Mouse (Mus musculus): ENCODE measurements at regions not wholly inside any gene's neighbourhood (a gene's known extent, or its start where the extent isn't known, plus 50 kb on each side); places are given as distances from the start of the nearest gene placed in this dataset.

DNA sequence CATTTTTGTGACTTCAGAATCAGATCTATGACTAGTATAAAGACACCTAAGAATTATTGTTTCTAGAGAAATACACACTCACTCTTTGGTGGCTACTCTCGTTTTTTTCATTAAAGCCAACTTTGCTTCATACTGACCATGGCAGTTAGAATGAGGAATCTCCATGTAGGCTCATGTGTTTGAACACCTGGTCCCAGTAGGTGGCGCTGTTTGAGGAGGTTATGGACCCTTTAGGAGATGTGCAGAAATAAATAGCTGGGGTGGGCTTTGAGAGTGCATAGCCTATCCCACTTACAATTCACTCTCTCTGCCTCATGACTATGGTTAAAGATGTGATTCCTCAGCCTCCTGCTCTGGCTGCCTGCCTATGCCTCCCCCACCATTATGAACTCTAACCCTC, 85.8 kb upstream of the D7Ertd443e start:
- Histone ChIP-seq H3K4me1 (ENCODE audit: control insufficient read depth in 2 of 2, insufficient read depth in 2 of 2, low read length in 2 of 2) (no peaks in the 10 kb centered on the region), H3K4me2 (ENCODE audit: low read length) (no peak overlapping the region), H3K9me3 (ENCODE audit: control insufficient read depth, low read length) (no peaks in the 10 kb centered on the region), H3K27ac (replicated peaks in 1 of 2; ENCODE audit: control insufficient read depth in 1 of 2, insufficient read depth in 1 of 2, low read depth in 2 of 2, low read length in 2 of 2) (no peak overlapping the region), H3K27me3 (ENCODE audit: control insufficient read depth, insufficient read depth, low read length) (no peaks in the 10 kb centered on the region), H3K4me3 (ENCODE audit: control insufficient read depth in 1 of 2, insufficient read depth in 1 of 2, low read depth in 1 of 2, low read length in 2 of 2) (no peak overlapping the region), H3K9ac (ENCODE audit: low read length) (no peak overlapping the region), H3K36me3 (ENCODE audit: control insufficient read depth, insufficient read depth, low read length) (no peaks in the 10 kb centered on the region)
- ATAC-seq (ENCODE audit: insufficient number of reproducible peaks, insufficient read depth, low FRiP score, low read depth) = no peak
- WGBS = 19% methylated on average over 2 of the region's 2 CpGs

DNA sequence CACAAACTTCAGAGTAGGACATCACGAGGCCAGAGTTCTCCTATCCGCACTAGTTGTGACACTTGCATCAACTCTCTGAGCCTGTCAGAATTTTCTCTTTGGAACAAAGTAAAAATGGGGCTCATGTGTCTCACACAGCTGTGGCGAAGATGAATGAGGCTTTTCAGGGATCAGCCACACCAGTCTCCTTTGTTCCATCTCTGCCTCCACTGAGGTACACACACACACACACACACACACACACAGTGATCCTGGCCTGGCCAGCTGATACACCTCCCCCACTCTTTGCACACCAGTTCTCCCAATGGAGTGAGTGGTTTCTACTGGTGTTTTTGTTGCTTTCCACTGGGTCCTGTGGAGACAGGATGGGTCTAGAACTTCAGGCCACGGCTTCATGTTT, 105.9 kb upstream of the D7Ertd443e start:
- WGBS = 71% methylated on average over 4 of the region's 4 CpGs
- no peaks in the 10 kb centered on the region for H3K36me3 ChIP-seq (ENCODE audit: control insufficient read depth, insufficient read depth, low read length)
- H3K4me2 ChIP-seq (ENCODE audit: low read length) = no peak overlapping the region
- H3K27me3 ChIP-seq (ENCODE audit: control insufficient read depth, insufficient read depth, low read length) = no peaks in the 10 kb centered on the region
- ATAC-seq (ENCODE audit: insufficient number of reproducible peaks, insufficient read depth, low FRiP score, low read depth) = no peak
- H3K4me3 ChIP-seq (ENCODE audit: control insufficient read depth in 1 of 2, insufficient read depth in 1 of 2, low read depth in 1 of 2, low read length in 2 of 2) = no peak overlapping the region
- no peaks in the 10 kb centered on the region for H3K9me3 ChIP-seq (ENCODE audit: control insufficient read depth, low read length)
- H3K27ac ChIP-seq (replicated peaks in 1 of 2; ENCODE audit: control insufficient read depth in 1 of 2, insufficient read depth in 1 of 2, low read depth in 2 of 2, low read length in 2 of 2) = no peak overlapping the region
- H3K9ac ChIP-seq (ENCODE audit: low read length) = no peak overlapping the region
- H3K4me1 ChIP-seq (ENCODE audit: control insufficient read depth in 2 of 2, insufficient read depth in 2 of 2, low read length in 2 of 2) = no peaks in the 10 kb centered on the region

DNA sequence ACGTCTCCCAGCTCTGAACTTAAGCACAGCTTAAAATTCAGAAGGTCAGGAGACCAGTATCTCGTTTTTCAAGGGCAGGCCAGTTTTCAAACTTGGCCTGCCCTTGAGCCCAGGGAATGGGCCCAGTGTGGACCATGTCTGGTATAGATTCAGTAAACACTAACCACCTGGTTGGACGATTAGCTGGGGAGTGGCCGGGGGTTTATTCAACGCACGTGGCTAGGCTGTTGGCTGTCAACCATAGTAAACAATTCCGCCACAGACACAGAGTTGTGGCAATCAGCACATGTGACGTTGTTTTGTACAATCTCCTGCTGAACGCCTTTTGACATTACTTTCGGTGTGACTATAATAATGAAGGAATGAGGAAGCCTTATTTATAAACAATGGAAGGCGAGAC, 111.8 kb upstream of the D7Ertd443e start:
- Histone ChIP-seq H3K4me3 (ENCODE audit: control insufficient read depth in 1 of 2, insufficient read depth in 1 of 2, low read depth in 1 of 2, low read length in 2 of 2) (no peak overlapping the region), H3K9me3 (ENCODE audit: control insufficient read depth, low read length) (no peaks in the 10 kb centered on the region), H3K4me1 (ENCODE audit: control insufficient read depth in 2 of 2, insufficient read depth in 2 of 2, low read length in 2 of 2) (peaks cover 10 to 12% of the 10 kb centered on the region in 2 experiments; a peak in 3 of 4 replicates), H3K4me2 (ENCODE audit: low read length) (no peak overlapping the region), H3K27ac (replicated peaks in 1 of 2; ENCODE audit: control insufficient read depth in 1 of 2, insufficient read depth in 1 of 2, low read depth in 2 of 2, low read length in 2 of 2) (no peak overlapping the region), H3K9ac (ENCODE audit: low read length) (no peak overlapping the region), H3K36me3 (ENCODE audit: control insufficient read depth, insufficient read depth, low read length) (no peaks in the 10 kb centered on the region), H3K27me3 (ENCODE audit: control insufficient read depth, insufficient read depth, low read length) (no peaks in the 10 kb centered on the region)
- WGBS = 69% methylated on average over 11 of the region's 11 CpGs
- ATAC-seq (ENCODE audit: insufficient number of reproducible peaks, insufficient read depth, low FRiP score, low read depth) = no peak

DNA sequence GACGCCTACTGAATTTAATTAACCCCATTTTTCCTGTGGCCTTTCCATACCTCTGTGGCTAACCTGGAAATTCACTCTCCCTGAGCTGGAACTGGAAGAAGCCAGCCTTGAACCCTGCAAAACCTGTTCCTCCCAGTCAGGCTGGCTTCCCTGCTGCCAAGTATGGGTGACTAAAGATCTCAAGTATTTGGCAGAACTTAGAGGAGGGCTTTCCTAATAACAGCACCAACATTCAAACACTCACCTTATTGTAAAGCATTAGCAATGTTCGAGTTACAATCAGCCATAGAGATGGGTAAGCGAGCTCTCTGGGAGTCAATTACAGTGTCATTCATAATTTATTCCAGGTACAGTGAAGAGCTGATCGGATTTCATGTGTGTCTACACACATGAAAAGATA, 112.4 kb upstream of the D7Ertd443e start:
- Histone ChIP-seq H3K27me3 (ENCODE audit: control insufficient read depth, insufficient read depth, low read length) (no peaks in the 10 kb centered on the region), H3K9ac (ENCODE audit: low read length) (no peak overlapping the region), H3K4me3 (ENCODE audit: control insufficient read depth in 1 of 2, insufficient read depth in 1 of 2, low read depth in 1 of 2, low read length in 2 of 2) (no peak overlapping the region), H3K27ac (replicated peaks in 1 of 2; ENCODE audit: control insufficient read depth in 1 of 2, insufficient read depth in 1 of 2, low read depth in 2 of 2, low read length in 2 of 2) (no peak overlapping the region), H3K36me3 (ENCODE audit: control insufficient read depth, insufficient read depth, low read length) (no peaks in the 10 kb centered on the region), H3K9me3 (ENCODE audit: control insufficient read depth, low read length) (no peaks in the 10 kb centered on the region), H3K4me2 (ENCODE audit: low read length) (no peak overlapping the region), H3K4me1 (ENCODE audit: control insufficient read depth in 2 of 2, insufficient read depth in 2 of 2, low read length in 2 of 2) (peaks cover 10 to 12% of the 10 kb centered on the region in 2 experiments; a peak in 3 of 4 replicates)
- ATAC-seq (ENCODE audit: insufficient number of reproducible peaks, insufficient read depth, low FRiP score, low read depth) = no peak
- 80% methylated on average over 4 of the region's 4 CpGs for WGBS

DNA sequence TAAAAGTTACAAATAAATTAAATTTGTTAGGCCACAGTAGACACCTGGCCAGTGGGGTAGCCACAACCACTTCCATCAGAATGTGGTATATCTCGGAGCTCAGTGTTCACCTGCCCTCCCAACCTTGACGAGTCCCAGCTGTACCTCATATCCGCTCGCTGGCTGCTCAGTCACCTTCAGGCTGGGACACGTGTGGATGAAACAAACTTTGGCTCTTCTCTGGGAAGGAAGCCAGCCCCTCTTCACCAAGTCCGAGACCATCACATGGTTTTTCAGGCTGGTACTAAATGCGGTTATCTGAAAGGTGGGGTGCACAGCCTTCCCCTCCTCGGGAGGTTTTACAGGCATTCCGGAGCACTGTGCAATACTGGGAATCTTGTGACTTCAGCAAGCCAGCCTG, 113.3 kb upstream of the D7Ertd443e start:
- Histone ChIP-seq H3K27ac (replicated peaks in 1 of 2; ENCODE audit: control insufficient read depth in 1 of 2, insufficient read depth in 1 of 2, low read depth in 2 of 2, low read length in 2 of 2) (peak overlapping the region; percentile 3 to 48; a peak in 1 of 4 replicates), H3K4me3 (ENCODE audit: control insufficient read depth in 1 of 2, insufficient read depth in 1 of 2, low read depth in 1 of 2, low read length in 2 of 2) (no peak overlapping the region), H3K4me1 (ENCODE audit: control insufficient read depth in 2 of 2, insufficient read depth in 2 of 2, low read length in 2 of 2) (peaks cover 10 to 12% of the 10 kb centered on the region in 2 experiments; a peak in 3 of 4 replicates), H3K9me3 (ENCODE audit: control insufficient read depth, low read length) (no peaks in the 10 kb centered on the region), H3K4me2 (ENCODE audit: low read length) (peak overlapping the region; percentile 42), H3K9ac (ENCODE audit: low read length) (0 out of 2 replicates have a peak overlapping the region, but pooled peaks have one; percentile 9), H3K36me3 (ENCODE audit: control insufficient read depth, insufficient read depth, low read length) (no peaks in the 10 kb centered on the region), H3K27me3 (ENCODE audit: control insufficient read depth, insufficient read depth, low read length) (no peaks in the 10 kb centered on the region)
- ATAC-seq (ENCODE audit: insufficient number of reproducible peaks, insufficient read depth, low FRiP score, low read depth) = no peak
- 22% methylated on average over 9 of the region's 9 CpGs for WGBS

DNA sequence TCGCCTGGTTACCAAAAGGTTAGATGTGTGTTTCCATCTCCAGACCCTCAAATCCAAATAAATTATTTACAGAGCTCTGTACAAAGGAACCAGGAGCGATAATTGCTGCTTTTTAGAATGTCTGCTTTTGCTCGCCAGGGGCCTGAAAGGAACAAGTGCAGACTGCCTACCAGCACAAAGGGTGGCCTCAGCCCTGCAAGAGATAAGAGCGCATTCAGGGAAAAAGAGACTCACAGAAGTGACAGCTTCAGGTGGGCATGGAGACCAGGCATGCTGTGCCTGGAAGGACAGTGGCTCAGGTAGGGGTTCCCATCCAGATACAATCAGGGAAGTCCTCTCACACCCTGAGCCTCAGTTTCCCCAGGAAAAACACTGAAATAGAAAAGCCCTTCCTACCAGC, 114.0 kb upstream of the D7Ertd443e start:
- no peaks in the 10 kb centered on the region for H3K9me3 ChIP-seq (ENCODE audit: control insufficient read depth, low read length)
- H3K4me1 ChIP-seq (ENCODE audit: control insufficient read depth in 2 of 2, insufficient read depth in 2 of 2, low read length in 2 of 2) = peaks cover 10 to 12% of the 10 kb centered on the region in 2 experiments; a peak in 3 of 4 replicates
- H3K4me3 ChIP-seq (ENCODE audit: control insufficient read depth in 1 of 2, insufficient read depth in 1 of 2, low read depth in 1 of 2, low read length in 2 of 2) = 0 out of 4 replicates have a peak overlapping the region, but pooled peaks of 1 of the 2 experiments have one; percentile 5
- WGBS = 22% methylated on average over 4 of the region's 4 CpGs
- 0 out of 2 replicates have a peak overlapping the region, but pooled peaks have one; percentile 9 for H3K9ac ChIP-seq (ENCODE audit: low read length)
- no peak for ATAC-seq (ENCODE audit: insufficient number of reproducible peaks, insufficient read depth, low FRiP score, low read depth)
- no peaks in the 10 kb centered on the region for H3K36me3 ChIP-seq (ENCODE audit: control insufficient read depth, insufficient read depth, low read length)
- peak overlapping the region; percentile 42 for H3K4me2 ChIP-seq (ENCODE audit: low read length)
- H3K27ac ChIP-seq (replicated peaks in 1 of 2; ENCODE audit: control insufficient read depth in 1 of 2, insufficient read depth in 1 of 2, low read depth in 2 of 2, low read length in 2 of 2) = peak overlapping the region; percentile 3 to 48; a peak in 3 of 4 replicates
- no peaks in the 10 kb centered on the region for H3K27me3 ChIP-seq (ENCODE audit: control insufficient read depth, insufficient read depth, low read length)

DNA sequence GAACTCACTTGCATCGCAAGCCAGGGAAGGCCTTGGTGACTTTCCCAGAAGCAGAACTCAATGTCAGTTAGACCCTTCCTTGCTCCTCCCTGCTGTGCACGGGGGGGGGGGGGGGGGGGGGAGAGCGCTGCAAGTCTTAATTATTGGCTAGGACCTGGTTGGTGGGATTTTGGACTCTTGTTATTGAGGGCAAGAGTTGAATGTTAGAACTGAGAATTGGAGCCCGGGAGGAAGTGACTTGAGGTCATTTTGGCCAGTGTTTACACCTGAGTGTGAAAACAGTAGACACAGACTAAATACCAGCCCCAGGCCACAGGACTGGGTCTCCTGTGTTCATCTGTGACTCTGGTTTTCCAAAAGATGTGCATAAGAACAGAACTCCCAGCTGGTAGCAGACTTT, 114.7 kb upstream of the D7Ertd443e start:
- Histone ChIP-seq H3K9ac (ENCODE audit: low read length) (no peak overlapping the region), H3K4me1 (ENCODE audit: control insufficient read depth in 2 of 2, insufficient read depth in 2 of 2, low read length in 2 of 2) (peaks cover 10 to 12% of the 10 kb centered on the region in 2 experiments; a peak in 3 of 4 replicates), H3K4me3 (ENCODE audit: control insufficient read depth in 1 of 2, insufficient read depth in 1 of 2, low read depth in 1 of 2, low read length in 2 of 2) (no peak overlapping the region), H3K27ac (replicated peaks in 1 of 2; ENCODE audit: control insufficient read depth in 1 of 2, insufficient read depth in 1 of 2, low read depth in 2 of 2, low read length in 2 of 2) (no peak overlapping the region), H3K27me3 (ENCODE audit: control insufficient read depth, insufficient read depth, low read length) (no peaks in the 10 kb centered on the region), H3K36me3 (ENCODE audit: control insufficient read depth, insufficient read depth, low read length) (no peaks in the 10 kb centered on the region), H3K9me3 (ENCODE audit: control insufficient read depth, low read length) (no peaks in the 10 kb centered on the region), H3K4me2 (ENCODE audit: low read length) (no peak overlapping the region)
- WGBS = 68% methylated on average over 4 of the region's 4 CpGs
- no peak for ATAC-seq (ENCODE audit: insufficient number of reproducible peaks, insufficient read depth, low FRiP score, low read depth)

- WGBS = 40% methylated on average over 1 of the region's 1 CpGs
- no peak overlapping the region for H3K4me3 ChIP-seq (ENCODE audit: control insufficient read depth in 1 of 2, insufficient read depth in 1 of 2, low read depth in 1 of 2, low read length in 2 of 2)
Observed at GRCm38 (mm10) chr7:134501079-134501478, 115.6 kb upstream of the D7Ertd443e start.

More at GRCm38 (mm10) chr7:134501079-134501478, 115.6 kb upstream of the D7Ertd443e start:
- Histone ChIP-seq H3K4me2 (ENCODE audit: low read length) (no peak overlapping the region), H3K27ac (replicated peaks in 1 of 2; ENCODE audit: control insufficient read depth in 1 of 2, insufficient read depth in 1 of 2, low read depth in 2 of 2, low read length in 2 of 2) (no peak overlapping the region), H3K36me3 (ENCODE audit: control insufficient read depth, insufficient read depth, low read length) (no peaks in the 10 kb centered on the region), H3K4me1 (ENCODE audit: control insufficient read depth in 2 of 2, insufficient read depth in 2 of 2, low read length in 2 of 2) (peaks cover 10 to 12% of the 10 kb centered on the region in 2 experiments; a peak in 3 of 4 replicates), H3K9me3 (ENCODE audit: control insufficient read depth, low read length) (no peaks in the 10 kb centered on the region), H3K27me3 (ENCODE audit: control insufficient read depth, insufficient read depth, low read length) (no peaks in the 10 kb centered on the region), H3K9ac (ENCODE audit: low read length) (no peak overlapping the region)
- no peak for ATAC-seq (ENCODE audit: insufficient number of reproducible peaks, insufficient read depth, low FRiP score, low read depth)

Measured in heart, embryonic 14.5 days (tissue).